Mouse (Mus musculus): ENCODE measurements around the gene Samd1.
"Not testable (repeated sequence)": the region's sequence is repeated elsewhere in the genome, so short reads cannot be mapped to it uniquely, and the experiment has no call there.

- not testable (repeated sequence) for TF ChIP-seq CTCF (IDR thresholded peaks at IDR 0.05; ENCODE audit: insufficient read depth, low read length); POLR2A (IDR thresholded peaks at IDR 0.05; ENCODE audit: borderline replicate concordance, extremely low read depth, low read depth, low read length)
These were observed 14.2 kb upstream of the Samd1 start for GRCm38 (mm10) chr8:83983222-83983621.

Measured in lung, adult 2 months (tissue).